Mouse (Mus musculus) embryonic facial prominence, embryonic 10.5 days (tissue): ENCODE data around the gene Cdc25b. TPM values are rescaled to one million over a fixed set of nuclear protein-coding genes. Genes with fewer than 3 reads are reported as not detected.
"Not testable (repeated sequence)": the region's sequence is repeated elsewhere in the genome, so short reads cannot be mapped to it uniquely, and the experiment has no call there.

Experiments
- DNase-seq: peaks from one replicate; pipeline ENCODE4 v3.0.0-alpha.2; 2017; ENCODE audit warnings: low spot score
- H3K27ac ChIP-seq: fragments of 300-500 bp; sonication (generic); replicated peaks from 2 replicates; pipeline ENCODE4 v1.5.1; 2016; ENCODE audit warnings: mild to moderate bottlenecking
- H3K27me3 ChIP-seq: fragments of 300-500 bp; sonication (generic); replicated peaks from 2 replicates; pipeline ENCODE4 v1.6.1; 2016; ENCODE audit warnings: low read depth, mild to moderate bottlenecking; ENCODE audit not compliant: poor library complexity, severe bottlenecking
- H3K36me3 ChIP-seq: fragments of 300-500 bp; sonication (generic); replicated peaks from 2 replicates; pipeline ENCODE4 v1.6.1; 2016; ENCODE audit warnings: mild to moderate bottlenecking, moderate library complexity
- H3K4me1 ChIP-seq: fragments of 300-500 bp; sonication (generic); 2 replicates; pipeline ENCODE4 v1.6.1; 2016
- H3K4me3 ChIP-seq: fragments of 300-500 bp; sonication (generic); 2 replicates; pipeline ENCODE4 v1.5.1; 2016; ENCODE audit warnings: mild to moderate bottlenecking, moderate library complexity
- H3K9me3 ChIP-seq: fragments of 300-500 bp; sonication (generic); 2 replicates; pipeline ENCODE4 v1.6.1; 2016; ENCODE audit warnings: mild to moderate bottlenecking
- WGBS: fragments of 180-500 bp; shearing (Covaris S2); methylation state at CpG from one replicate; pipeline ENCODE4 v1.1.7; 2016; 5-methylcytosine and 5-hydroxymethylcytosine counted together
- polyA plus RNA-seq: library from polyadenylated mRNA; unstranded; fragments of >200 nt; fragmentation: Nextera tagmentation; extraction: Ambion mirVana; gene quantifications from 2 replicates; pipeline ENCODE4 v1.2.1, GENCODE M21; 2016

Gene Cdc25b
- polyA plus RNA-seq, 1 experiment from 2014 or later = 50.0 TPM

GRCm38 (mm10) chr2:131222562-131222961 lies 35.8 kb downstream of the Cdc25b start:
- Histone ChIP-seq H3K9me3 (no peaks in the 10 kb centered on the region), H3K4me3 (no peak overlapping the region), H3K4me1 (no peaks in the 10 kb centered on the region), H3K27ac (no peak overlapping the region), H3K27me3 (no peaks in the 10 kb centered on the region), H3K36me3 (no peaks in the 10 kb centered on the region)
- WGBS = 71% methylated on average over 5 of the region's 5 CpGs
- no peak for DNase-seq

GRCm38 (mm10) chr2:131223569-131223968 lies 36.8 kb downstream of the Cdc25b start:
- Histone ChIP-seq H3K36me3 (no peaks in the 10 kb centered on the region), H3K27ac (no peak overlapping the region), H3K27me3 (no peaks in the 10 kb centered on the region), H3K9me3 (no peaks in the 10 kb centered on the region), H3K4me1 (no peaks in the 10 kb centered on the region), H3K4me3 (no peak overlapping the region)
- no peak for DNase-seq
- WGBS = 60% methylated on average over 1 of the region's 1 CpGs

GRCm38 (mm10) chr2:131225178-131225577 lies 38.4 kb downstream of the Cdc25b start:
- H3K27me3 ChIP-seq = no peaks in the 10 kb centered on the region
- H3K36me3 ChIP-seq = no peaks in the 10 kb centered on the region
- H3K4me1 ChIP-seq = no peaks in the 10 kb centered on the region
- H3K4me3 ChIP-seq = no peak overlapping the region
- no peak for DNase-seq
- no peaks in the 10 kb centered on the region for H3K9me3 ChIP-seq
- 85% methylated on average over 6 of the region's 6 CpGs for WGBS
- no peak overlapping the region for H3K27ac ChIP-seq

GRCm38 (mm10) chr2:131226669-131227068 lies 39.9 kb downstream of the Cdc25b start:
- not testable (repeated sequence) for H3K9me3 ChIP-seq, H3K4me3 ChIP-seq, H3K27me3 ChIP-seq, H3K36me3 ChIP-seq, DNase-seq, H3K27ac ChIP-seq, H3K4me1 ChIP-seq
- 82% methylated on average over 2 of the region's 2 CpGs for WGBS

- Histone ChIP-seq H3K4me3 (no peak overlapping the region), H3K27me3 (no peaks in the 10 kb centered on the region), H3K36me3 (no peaks in the 10 kb centered on the region), H3K9me3 (no peaks in the 10 kb centered on the region), H3K4me1 (no peaks in the 10 kb centered on the region), H3K27ac (no peak overlapping the region)
- DNase-seq = no peak
- WGBS = 92% methylated on average over 3 of the region's 3 CpGs
Observed at GRCm38 (mm10) chr2:131227243-131227642, 40.5 kb downstream of the Cdc25b start.

GRCm38 (mm10) chr2:131232558-131232957 lies 45.8 kb downstream of the Cdc25b start:
- Histone ChIP-seq H3K9me3 (no peaks in the 10 kb centered on the region), H3K27ac (no peak overlapping the region), H3K27me3 (no peaks in the 10 kb centered on the region), H3K4me3 (no peak overlapping the region), H3K36me3 (0 out of 2 replicates have a peak, but pooled peaks cover 10% of the 10 kb centered on the region), H3K4me1 (peaks cover 34% of the 10 kb centered on the region)
- 90% methylated on average over 2 of the region's 2 CpGs for WGBS
- no peak for DNase-seq

GRCm38 (mm10) chr2:131233307-131234126 lies 46.8 kb downstream of the Cdc25b start, which contains the start of gene Mavs:
TSS of gene Mavs (plus strand) at chr2:131234063.
- WGBS = 10% methylated on average over 29 of the region's 29 CpGs
- no peaks in the 10 kb centered on the region for H3K27me3 ChIP-seq
- peak within 1 kb of the TSS; percentile 85 for H3K27ac ChIP-seq
- peak; percentile 97 for DNase-seq
- H3K36me3 ChIP-seq = 0 out of 2 replicates have a peak, but pooled peaks cover 10% of the 10 kb centered on the region
- no peaks in the 10 kb centered on the region for H3K9me3 ChIP-seq
- H3K4me1 ChIP-seq = peaks cover 34% of the 10 kb centered on the region
- peak within 1 kb of the TSS; percentile 73 for H3K4me3 ChIP-seq

GRCm38 (mm10) chr2:131234127-131234650 lies 47.4 kb downstream of the Cdc25b start:
- Histone ChIP-seq H3K4me3 (peak overlapping the region; percentile 73), H3K27ac (peak overlapping the region; percentile 85), H3K27me3 (no peaks in the 10 kb centered on the region), H3K9me3 (no peaks in the 10 kb centered on the region), H3K36me3 (peaks cover 16% of the 10 kb centered on the region), H3K4me1 (peaks cover 34% of the 10 kb centered on the region)
- DNase-seq = no peak
- 13% methylated on average over 28 of the region's 28 CpGs for WGBS

GRCm38 (mm10) chr2:131234970-131235635 lies 48.4 kb downstream of the Cdc25b start:
- Histone ChIP-seq H3K27ac (no peak overlapping the region), H3K27me3 (no peaks in the 10 kb centered on the region), H3K4me3 (peak overlapping the region; percentile 73), H3K36me3 (peaks cover 25% of the 10 kb centered on the region), H3K9me3 (no peaks in the 10 kb centered on the region), H3K4me1 (peaks cover 34% of the 10 kb centered on the region)
- DNase-seq = no peak
- WGBS = 76% methylated on average over 7 of the region's 7 CpGs

- DNase-seq = no peak
- H3K4me3 ChIP-seq = no peak overlapping the region
- H3K9me3 ChIP-seq = no peaks in the 10 kb centered on the region
- no peak overlapping the region for H3K27ac ChIP-seq
- no peaks in the 10 kb centered on the region for H3K27me3 ChIP-seq
- H3K36me3 ChIP-seq = peaks cover 87% of the 10 kb centered on the region
- H3K4me1 ChIP-seq = no peaks in the 10 kb centered on the region
Observed at GRCm38 (mm10) chr2:131242180-131242579, 55.4 kb downstream of the Cdc25b start.

- peaks cover 94% of the 10 kb centered on the region for H3K36me3 ChIP-seq
- H3K4me1 ChIP-seq = no peaks in the 10 kb centered on the region
- no peak overlapping the region for H3K27ac ChIP-seq
- no peaks in the 10 kb centered on the region for H3K9me3 ChIP-seq
- WGBS = 83% methylated on average over 7 of the region's 7 CpGs
- no peak overlapping the region for H3K4me3 ChIP-seq
- no peaks in the 10 kb centered on the region for H3K27me3 ChIP-seq
- no peak for DNase-seq
Observed at GRCm38 (mm10) chr2:131242929-131243328, 56.2 kb downstream of the Cdc25b start.
